Mouse (Mus musculus): ENCODE measurements around the gene Lamb3.

DNA sequence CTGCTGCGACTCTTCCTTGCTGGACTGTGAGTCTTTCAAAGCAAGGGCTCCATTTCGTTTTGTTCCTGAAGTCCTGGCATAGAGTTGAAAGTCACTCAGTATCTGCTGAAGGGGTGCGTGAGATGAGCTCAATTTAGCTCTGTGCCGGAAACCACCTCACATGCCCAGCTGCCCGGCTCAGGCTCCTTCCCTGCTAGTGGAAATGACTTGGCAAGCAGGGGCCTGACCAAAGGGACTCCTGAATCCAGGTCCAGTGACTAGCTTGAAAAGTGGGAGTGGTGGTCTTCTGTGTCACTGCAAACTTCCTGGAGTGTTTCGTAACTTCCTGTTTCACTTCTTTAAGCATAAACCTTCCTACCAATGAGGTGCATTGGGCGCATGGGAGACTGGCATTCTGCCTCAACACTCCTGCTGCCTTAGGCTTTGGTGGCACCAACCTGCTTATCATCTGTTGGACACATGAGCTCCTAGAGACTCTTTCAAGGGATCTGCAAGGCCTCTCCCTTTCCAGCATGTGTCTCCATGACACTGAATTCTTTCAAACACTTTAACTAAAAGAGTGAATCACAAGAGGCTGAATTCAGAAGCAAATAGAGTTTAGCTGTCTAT is 15.7 kb upstream of the Lamb3 start:
- TF ChIP-seq ZNF384 (IDR thresholded peaks at IDR 0.05; ENCODE audit: low read depth, low read length) (no peak), MAFK (IDR thresholded peaks at IDR 0.05; ENCODE audit: insufficient replicate concordance, low read length) (no peak)

Measured in CH12.LX (cell line).